Mouse (Mus musculus): ENCODE data around the gene Uhmk1.

DNA sequence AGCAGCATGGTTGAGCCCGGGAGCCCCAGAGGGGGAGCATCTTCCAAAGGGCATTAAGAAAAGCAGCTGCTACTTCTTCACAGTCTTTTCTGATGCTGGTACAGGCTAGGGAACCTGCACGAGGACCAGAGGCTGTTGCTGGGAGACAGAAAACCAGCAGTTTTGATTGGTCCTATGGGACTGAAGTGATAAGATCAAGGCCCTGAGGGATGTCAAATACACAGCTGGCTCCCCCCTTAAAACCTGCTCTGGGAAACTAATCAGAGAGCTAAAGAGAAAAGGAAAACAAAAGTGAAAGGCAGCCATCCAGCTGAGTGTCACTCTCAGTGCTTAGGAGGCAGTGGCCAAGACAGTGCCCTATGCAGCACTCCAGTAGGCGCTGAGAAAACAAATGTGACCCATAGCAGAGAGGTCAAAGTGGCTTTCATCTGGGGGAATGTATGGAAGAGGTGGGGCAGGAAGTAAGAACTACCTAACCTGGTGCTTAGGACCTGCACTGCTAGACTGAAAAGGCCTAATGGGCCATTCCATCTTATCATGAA lies 54.7 kb downstream of the Uhmk1 start:
- TF ChIP-seq CTCF (IDR thresholded peaks at IDR 0.05; ENCODE audit: low read depth, low read length) (no peak), POLR2A (IDR thresholded peaks at IDR 0.05; ENCODE audit: extremely low read depth, insufficient read depth, low read length) (no peak)

Measured in liver, adult 2 months (tissue).